In genomic region chr10:13232443-13233142, GRCm38 (mm10) we compare ENCODE assay signal across 21 mouse cellular contexts. TPM values are rescaled to one million over a fixed set of nuclear protein-coding genes. Genes with fewer than 3 reads are reported as not detected.
DNase-seq lines count a peak whose midpoint lies in the region; ATAC-seq lines count a peak whose summit lies in the region.
"Had no signal": no experiment of that assay in that cellular context is flagged by ENCODE, and none has a peak within 500 bp of the region (broad histone marks: within the 10 kb centered on the region; RNA-seq: fewer than 3 reads in every experiment).

No protein-coding gene starts in this region.

- H3K9ac ChIP-seq in forebrain, embryonic 11.5 days (ENCODE audit: low read length) = no peak overlapping the region; the same call in 1 of the 2 replicates
- H3K9ac ChIP-seq in forebrain, embryonic 13.5 days = no peak overlapping the region
- no peak overlapping the region for H3K9ac ChIP-seq in kidney, embryonic 16.5 days (replicated peaks; ENCODE audit: low read length)
- H3K9ac ChIP-seq in stomach, embryonic 16.5 days (ENCODE audit: low read length) = no peak overlapping the region
- H3K9ac ChIP-seq: forebrain, postnatal 0 days; heart, embryonic 15.5 days had no signal

- H3K4me3 ChIP-seq in forebrain, embryonic 11.5 days (ENCODE audit: low read depth, low read length) = no peak overlapping the region
- H3K4me3 ChIP-seq in forebrain, embryonic 13.5 days = no peak overlapping the region
- H3K4me3 ChIP-seq in kidney, embryonic 16.5 days (ENCODE audit: low read length) = no peak overlapping the region
- no peak overlapping the region for H3K4me3 ChIP-seq in stomach, embryonic 16.5 days (replicated peaks; ENCODE audit: low read length)
- H3K4me3 ChIP-seq: heart, embryonic 15.5 days; myocyte had no signal

- 64% methylated on average over 9 of the region's 9 CpGs for WGBS in forebrain, embryonic 11.5 days
- WGBS in forebrain, embryonic 13.5 days = 55% methylated on average over 9 of the region's 9 CpGs
- 42% methylated on average over 9 of the region's 9 CpGs for WGBS in kidney, embryonic 16.5 days
- WGBS in stomach, embryonic 16.5 days = 74% methylated on average over 9 of the region's 9 CpGs

- H3K9me3 ChIP-seq in forebrain, embryonic 11.5 days (ENCODE audit: control insufficient read depth, low read length) = no peaks in the 10 kb centered on the region
- H3K9me3 ChIP-seq in forebrain, embryonic 13.5 days (replicated peaks) = no peaks in the 10 kb centered on the region
- no peaks in the 10 kb centered on the region for H3K9me3 ChIP-seq in kidney, embryonic 16.5 days (ENCODE audit: low read length)
- H3K9me3 ChIP-seq in stomach, embryonic 16.5 days (replicated peaks; ENCODE audit: control insufficient read depth, low read length) = no peaks in the 10 kb centered on the region
- H3K9me3 ChIP-seq: heart, embryonic 15.5 days had no signal

- H3K4me1 ChIP-seq in forebrain, embryonic 11.5 days (replicated peaks; ENCODE audit: control insufficient read depth, insufficient read depth, low read length) = peaks cover 5% of the 10 kb centered on the region; the same call in 1 of the 2 replicates
- H3K4me1 ChIP-seq in forebrain, embryonic 13.5 days = peaks cover 9% of the 10 kb centered on the region
- peaks cover 15% of the 10 kb centered on the region; the same call in 1 of the 2 replicates for H3K4me1 ChIP-seq in kidney, embryonic 16.5 days (ENCODE audit: insufficient read depth, low read length)
- H3K4me1 ChIP-seq in stomach, embryonic 16.5 days (ENCODE audit: control insufficient read depth, insufficient read depth, low read length) = peaks cover 4% of the 10 kb centered on the region

- no peak overlapping the region for H3K27ac ChIP-seq in forebrain, embryonic 11.5 days (ENCODE audit: low read depth, low read length)
- no peak overlapping the region for H3K27ac ChIP-seq in forebrain, embryonic 13.5 days
- H3K27ac ChIP-seq in kidney, embryonic 16.5 days (ENCODE audit: low read length) = peak overlapping the region; percentile 20; the same call in 1 of the 2 replicates
- H3K27ac ChIP-seq in stomach, embryonic 16.5 days (ENCODE audit: low read length) = peak overlapping the region; percentile 14; the same call in 1 of the 2 replicates

- H3K4me2 ChIP-seq in forebrain, embryonic 11.5 days (ENCODE audit: low read depth, low read length, severe bottlenecking) = no peak overlapping the region
- no peak overlapping the region for H3K4me2 ChIP-seq in forebrain, embryonic 13.5 days
- no peak overlapping the region for H3K4me2 ChIP-seq in kidney, embryonic 16.5 days (replicated peaks; ENCODE audit: low read depth, low read length)
- no peak overlapping the region for H3K4me2 ChIP-seq in stomach, embryonic 16.5 days (ENCODE audit: low read depth, low read length)
- H3K4me2 ChIP-seq: heart, embryonic 15.5 days had no signal

- H3K27me3 ChIP-seq in forebrain, embryonic 11.5 days (ENCODE audit: control insufficient read depth, insufficient read depth, low read length) = no peaks in the 10 kb centered on the region
- H3K27me3 ChIP-seq in forebrain, embryonic 13.5 days = no peaks in the 10 kb centered on the region
- no peaks in the 10 kb centered on the region for H3K27me3 ChIP-seq in kidney, embryonic 16.5 days (ENCODE audit: insufficient read depth, low read length)
- no peaks in the 10 kb centered on the region for H3K27me3 ChIP-seq in stomach, embryonic 16.5 days (ENCODE audit: control insufficient read depth, insufficient read depth, low read length)
- H3K27me3 ChIP-seq: heart, embryonic 15.5 days had no signal

- no peak for DNase-seq in forebrain, embryonic 11.5 days (ENCODE audit: low spot score)
- no peak for DNase-seq in kidney, postnatal 4 days
- peak; percentile 19 for DNase-seq in embryo, embryonic 9.5 days (ENCODE audit: extremely low spot score)
- DNase-seq in layer of hippocampus, postnatal 36 days = no peak
- DNase-seq in urinary bladder, postnatal 4 days (ENCODE audit: low spot score in 2 of 2) = no peak
- DNase-seq: adrenal gland, postnatal 36 days; forebrain, postnatal 0 days; gastrocnemius, postnatal 25 days; kidney, postnatal 14 days; lung, adult 18-20 months; right cerebral cortex, postnatal 14 days had no signal

- peak; percentile 33; the same call in 1 of the 2 replicates for ATAC-seq in forebrain, embryonic 11.5 days (replicated peaks; ENCODE audit: low FRiP score)
- no peak; the same call in 1 of the 2 replicates for ATAC-seq in forebrain, embryonic 13.5 days
- ATAC-seq in kidney, embryonic 16.5 days (ENCODE audit: low FRiP score, low TSS enrichment) = 0 out of 2 replicates have a peak, but pooled peaks have one; percentile 61
- no peak for ATAC-seq in stomach, embryonic 16.5 days (ENCODE audit: insufficient read depth, low FRiP score)
- ATAC-seq: forebrain, postnatal 0 days had no signal

- H3K36me3 ChIP-seq in forebrain, embryonic 11.5 days (ENCODE audit: control insufficient read depth, insufficient read depth, low read length) = no peaks in the 10 kb centered on the region
- H3K36me3 ChIP-seq in forebrain, embryonic 13.5 days (ENCODE audit: poor library complexity, severe bottlenecking) = peaks cover 4% of the 10 kb centered on the region; the same call in 1 of the 2 replicates
- H3K36me3 ChIP-seq in kidney, embryonic 16.5 days (ENCODE audit: insufficient read depth, low read length) = peaks cover 14% of the 10 kb centered on the region
- H3K36me3 ChIP-seq in stomach, embryonic 16.5 days (ENCODE audit: control insufficient read depth, insufficient read depth, low read length) = no peaks in the 10 kb centered on the region

RNA-seq across cellular contexts. Expression of gene Ltv1, which starts 39.6 kb away (rescaled TPM):
- 70.3 and 74.0 TPM in 2 replicates for polyA plus RNA-seq in forebrain, embryonic 11.5 days (2014; fragmentation: Nextera tagmentation; extraction: Ambion mirVana)
- polyA plus RNA-seq in forebrain, embryonic 13.5 days (2015; fragmentation: Nextera tagmentation; extraction: Ambion mirVana) = 45.4 and 48.3 TPM in 2 replicates
- 56.9 and 63.2 TPM in 2 replicates for polyA plus RNA-seq in kidney, embryonic 16.5 days (2015; fragmentation: Nextera tagmentation; extraction: Ambion mirVana)
- 76.3 and 77.5 TPM in 2 replicates for polyA plus RNA-seq in stomach, embryonic 16.5 days (2015; fragmentation: Nextera tagmentation; extraction: Ambion mirVana)
- 10 to 100 TPM; 22.4 to 24.0 TPM for total RNA-seq in layer of hippocampus, postnatal 36 days (2021)

RNA-seq across cellular contexts. Expression of gene Zc2hc1b, which starts 54.8 kb away (rescaled TPM):
- not detected in 2 replicates for polyA plus RNA-seq in forebrain, embryonic 11.5 days (2014; fragmentation: Nextera tagmentation; extraction: Ambion mirVana)
- polyA plus RNA-seq in forebrain, embryonic 13.5 days (2015; fragmentation: Nextera tagmentation; extraction: Ambion mirVana) = not detected in 2 replicates
- not detected in 2 replicates for polyA plus RNA-seq in kidney, embryonic 16.5 days (2015; fragmentation: Nextera tagmentation; extraction: Ambion mirVana)
- not detected in 2 replicates for polyA plus RNA-seq in stomach, embryonic 16.5 days (2015; fragmentation: Nextera tagmentation; extraction: Ambion mirVana)
- total RNA-seq in layer of hippocampus, postnatal 36 days (2021) = not detected
- total RNA-seq: adrenal gland, postnatal 36 days; forebrain, postnatal 0 days; gastrocnemius, postnatal 25 days; MEL had no signal
- polyA plus RNA-seq: embryonic facial prominence, embryonic 14.5 days; forebrain, postnatal 0 days; heart, embryonic 15.5 days; intestine, embryonic 14.5 days; limb, embryonic 14.5 days; myocyte; thymus, postnatal 0 days had no signal

Comparison
In these comparisons a context has a peak if more than half of its experiments do, and no peak if none do; other contexts are left out.
1. ATAC-seq: peak in forebrain, embryonic 11.5 days (single experiment) and kidney, embryonic 16.5 days (single experiment); none in forebrain, embryonic 13.5 days (single experiment) and stomach, embryonic 16.5 days (single experiment).
2. H3K27ac ChIP-seq: peak in kidney, embryonic 16.5 days (single experiment) and stomach, embryonic 16.5 days (single experiment); none in forebrain, embryonic 11.5 days (single experiment) and forebrain, embryonic 13.5 days (single experiment).